Mouse (Mus musculus): ENCODE measurements around the gene March10.

DNA sequence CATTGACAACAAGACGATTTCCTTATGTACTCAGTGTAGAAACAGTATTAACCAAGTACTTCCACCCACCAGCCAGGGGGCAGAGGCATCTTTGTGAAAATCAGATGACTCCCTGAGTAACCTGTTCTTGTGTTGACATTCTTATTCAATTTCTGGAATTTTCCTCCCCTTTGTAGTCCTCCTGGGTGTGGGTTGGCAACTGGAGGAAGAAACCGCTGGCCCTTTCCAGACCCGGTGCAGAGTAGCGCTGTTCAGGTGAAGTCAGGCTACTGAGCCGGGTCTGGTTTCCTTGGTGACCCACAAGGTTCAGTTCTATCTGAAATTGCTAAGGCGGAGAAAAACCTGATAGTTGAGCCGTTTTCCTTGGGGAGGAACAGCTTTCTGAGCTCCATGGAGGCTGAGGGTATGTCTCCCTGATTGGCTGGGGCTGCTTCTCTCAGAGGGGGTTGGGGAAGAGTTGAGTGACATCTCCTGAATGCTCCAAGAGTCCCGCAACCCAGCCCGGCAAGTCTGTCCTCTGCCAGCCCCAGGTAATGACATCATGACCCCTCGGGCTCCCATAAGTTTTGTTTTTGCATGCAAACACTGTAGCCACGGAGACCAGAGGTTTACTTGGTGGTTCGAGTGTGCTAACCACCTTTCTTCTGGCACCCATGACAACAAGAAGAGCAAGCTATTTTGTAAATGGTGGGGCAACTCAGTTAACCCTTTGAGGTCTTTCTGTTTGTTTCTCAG, 6.8 kb downstream of the March10 start:
- TF ChIP-seq CTCF (IDR thresholded peaks at IDR 0.05; ENCODE audit: low read depth) (no peak), EP300 (IDR thresholded peaks at IDR 0.05; ENCODE audit: low read depth) (no peak)

Measured in liver, embryonic 14.5 days (tissue).